Mouse (Mus musculus) C2C12 (cell line): ENCODE data around the gene H2-K1.

Experiments
- CTCF ChIP-seq: IDR thresholded peaks from one replicate; pipeline ENCODE4 v1.5.1; 2011; ENCODE audit not compliant: control insufficient read depth, insufficient read depth, insufficient read length
- FOSL1 ChIP-seq: IDR thresholded peaks from one replicate; pipeline ENCODE4 v1.8.0; 2011; ENCODE audit warnings: mild to moderate bottlenecking, low read length; ENCODE audit not compliant: poor library complexity, insufficient read depth, severe bottlenecking
- MAX ChIP-seq: IDR thresholded peaks from one replicate; pipeline ENCODE4 v1.6.1; 2011; ENCODE audit warnings: mild to moderate bottlenecking, control low read depth
- MYOG ChIP-seq: IDR thresholded peaks from one replicate; pipeline ENCODE4 v1.6.1; 2011; ENCODE audit not compliant: control insufficient read depth, insufficient read length; ENCODE audit errors: extremely low read depth
- USF1 ChIP-seq: IDR thresholded peaks from one replicate; pipeline ENCODE4 v1.6.1; 2011; ENCODE audit warnings: low read depth, mild to moderate bottlenecking, control low read depth, moderate library complexity

DNA sequence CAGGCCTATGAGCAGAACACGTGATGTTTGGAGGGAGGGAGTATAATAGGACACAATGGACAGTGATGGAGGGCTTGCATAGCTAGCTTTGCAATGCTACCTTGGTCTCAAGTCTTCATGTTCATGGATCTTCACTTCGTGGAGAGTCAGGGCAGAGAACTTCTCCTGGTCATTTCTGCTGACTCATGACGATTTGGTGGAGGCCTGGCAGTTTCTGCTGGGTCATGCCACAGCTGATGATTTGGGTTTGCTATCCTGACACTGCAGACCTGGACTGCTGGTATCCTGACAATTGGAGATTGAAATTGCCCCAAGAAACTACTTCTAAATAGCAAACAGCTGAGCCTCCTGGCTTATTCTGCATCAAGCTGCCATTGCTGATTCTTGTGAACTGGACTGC is 26.6 kb downstream of the H2-K1 start:
- TF ChIP-seq CTCF (no peak), USF1 (no peak), FOSL1 (no peak), MAX (no peak), MYOG (no peak)
